Mouse (Mus musculus) induced T-regulatory cell, adult 2 months (primary cell): Measurements from ENCODE around the gene Creb3.
"Not testable (repeated sequence)": the region's sequence is repeated elsewhere in the genome, so short reads cannot be mapped to it uniquely, and the experiment has no call there.

Experiments used
- DNase-seq: peaks from one replicate; pipeline ENCODE4 v3.0.0-alpha.2; 2012; ENCODE audit warnings: low read depth

Gene Creb3

GRCm38 (mm10) chr4:43561997-43562768, at the start of gene Creb3, which contains the start of gene Tln1:
Gene Creb3 (plus strand): TSS chr4:43562332.
Gene Tln1 (minus strand): TSS chr4:43562691.
- peak; percentile 97 for DNase-seq

DNA sequence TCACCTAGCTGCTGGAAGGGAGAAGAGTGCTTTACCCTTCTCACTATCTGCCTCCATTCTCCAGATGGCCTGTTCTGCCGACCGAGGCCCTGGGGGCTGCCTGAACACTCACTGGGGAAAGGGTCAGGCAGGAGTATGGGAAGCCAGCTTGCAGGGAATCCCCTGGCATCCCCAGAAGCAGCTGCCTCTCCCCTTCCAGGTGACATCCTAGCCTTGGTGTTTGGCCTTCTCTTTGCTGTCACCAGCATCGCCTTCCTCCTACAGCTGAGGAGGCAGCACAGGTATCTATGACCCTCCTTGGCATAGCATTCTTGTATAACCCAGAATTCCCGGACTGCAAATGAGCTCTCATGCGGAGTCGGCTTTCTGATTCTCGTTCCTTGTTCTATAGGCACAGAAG, 49.5 kb upstream of the Creb3 start:
- no peak for DNase-seq

GRCm38 (mm10) chr4:43513300-43513699, 48.8 kb upstream of the Creb3 start:
- no peak for DNase-seq

DNA sequence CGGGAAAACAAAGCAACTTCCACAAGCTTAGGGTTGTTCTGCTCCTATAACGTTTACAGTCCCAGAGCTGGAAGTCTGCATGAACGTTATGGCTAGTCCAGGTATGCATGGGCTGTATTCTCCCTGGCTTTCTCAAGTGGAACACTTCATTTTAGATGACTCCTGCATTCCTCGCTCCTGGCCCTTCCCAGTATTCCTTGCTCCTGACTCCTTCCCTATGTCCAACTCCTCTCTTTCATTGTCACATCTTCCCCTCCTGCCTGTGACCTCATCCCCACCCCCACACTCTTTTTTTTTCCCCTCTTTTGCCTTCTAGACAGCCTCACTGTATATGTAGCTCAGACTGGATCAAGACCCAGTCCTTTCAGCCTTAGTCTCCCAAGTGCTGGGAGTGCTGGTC, 48.3 kb upstream of the Creb3 start:
- DNase-seq = no peak

GRCm38 (mm10) chr4:43515764-43516708, 46.1 kb upstream of the Creb3 start:
- no peak for DNase-seq

- DNase-seq = peak; percentile 53
Measured at GRCm38 (mm10) chr4:43519551-43519950, 42.6 kb upstream of the Creb3 start.

DNA sequence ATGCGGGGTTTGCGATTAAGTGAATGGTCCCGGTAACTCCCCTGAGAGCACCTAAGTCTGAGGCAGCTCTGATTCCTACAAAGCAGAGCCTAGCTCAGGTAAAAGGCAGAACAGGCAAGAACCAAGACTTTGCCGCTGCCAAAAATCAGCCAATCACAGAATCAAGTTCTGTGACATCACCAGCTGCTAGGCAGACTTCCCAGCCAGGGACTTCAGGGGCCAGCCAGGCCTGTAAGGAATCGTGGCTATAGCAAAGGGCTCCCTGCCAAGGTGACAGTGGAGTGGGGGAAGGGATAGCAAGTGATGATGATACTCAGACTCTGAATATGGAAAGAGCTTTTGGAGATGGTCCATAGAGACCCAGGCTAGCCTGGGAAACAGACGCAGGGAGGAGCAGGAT, 42.2 kb upstream of the Creb3 start:
- DNase-seq = peak; percentile 91

- DNase-seq = peak; percentile 72
Measured at GRCm38 (mm10) chr4:43527880-43528279, 34.3 kb upstream of the Creb3 start.

GRCm38 (mm10) chr4:43528487-43528886, 33.6 kb upstream of the Creb3 start:
- peak; percentile 62 for DNase-seq

GRCm38 (mm10) chr4:43530081-43530501, 32.0 kb upstream of the Creb3 start:
- DNase-seq = no peak

- peak; percentile 89 for DNase-seq
Measured at GRCm38 (mm10) chr4:43530581-43530980, 31.6 kb upstream of the Creb3 start.

- no peak for DNase-seq
Measured at GRCm38 (mm10) chr4:43533270-43533669, 28.9 kb upstream of the Creb3 start.

DNA sequence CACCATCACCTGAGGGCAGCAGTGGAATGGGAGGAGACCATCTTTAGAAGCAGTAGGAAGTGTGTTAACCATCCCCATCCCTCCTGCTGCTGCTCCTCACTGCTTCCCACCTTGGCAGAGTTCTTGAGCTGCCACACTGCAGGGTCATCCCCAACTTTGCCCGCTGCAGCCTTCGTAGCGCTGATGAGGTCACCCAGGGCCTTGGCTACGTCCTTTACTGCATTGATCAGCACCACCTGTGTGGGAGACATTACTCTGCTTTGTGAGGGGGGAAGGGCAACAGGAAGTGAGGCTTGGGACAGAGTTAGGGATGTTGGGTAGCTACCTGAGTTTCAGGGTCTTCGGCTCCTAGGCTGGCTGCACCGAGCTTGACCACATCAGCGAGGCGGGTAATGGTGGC, 26.5 kb upstream of the Creb3 start:
- no peak for DNase-seq

- DNase-seq = no peak
Measured at GRCm38 (mm10) chr4:43536031-43536430, 26.1 kb upstream of the Creb3 start.

DNA sequence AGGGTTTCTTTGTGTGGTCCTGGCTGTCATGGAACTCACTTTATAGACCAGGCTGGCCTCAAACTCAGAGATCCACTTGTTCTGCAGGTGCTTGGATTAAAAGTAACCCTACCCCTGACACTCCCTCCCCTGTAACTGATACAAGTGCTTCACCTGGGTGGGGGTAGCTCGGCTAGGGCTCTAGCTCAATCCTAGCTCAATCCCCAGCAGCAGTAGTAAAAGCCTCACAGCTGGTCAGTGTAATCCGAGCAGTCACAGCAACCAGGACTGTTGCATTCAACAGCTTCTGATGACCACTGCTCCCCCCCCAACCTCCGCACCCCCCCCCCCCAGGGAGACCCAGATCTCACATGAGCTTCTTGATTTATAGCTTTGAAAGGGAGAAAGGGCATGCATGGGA, 20.1 kb upstream of the Creb3 start:
- DNase-seq = no peak

DNA sequence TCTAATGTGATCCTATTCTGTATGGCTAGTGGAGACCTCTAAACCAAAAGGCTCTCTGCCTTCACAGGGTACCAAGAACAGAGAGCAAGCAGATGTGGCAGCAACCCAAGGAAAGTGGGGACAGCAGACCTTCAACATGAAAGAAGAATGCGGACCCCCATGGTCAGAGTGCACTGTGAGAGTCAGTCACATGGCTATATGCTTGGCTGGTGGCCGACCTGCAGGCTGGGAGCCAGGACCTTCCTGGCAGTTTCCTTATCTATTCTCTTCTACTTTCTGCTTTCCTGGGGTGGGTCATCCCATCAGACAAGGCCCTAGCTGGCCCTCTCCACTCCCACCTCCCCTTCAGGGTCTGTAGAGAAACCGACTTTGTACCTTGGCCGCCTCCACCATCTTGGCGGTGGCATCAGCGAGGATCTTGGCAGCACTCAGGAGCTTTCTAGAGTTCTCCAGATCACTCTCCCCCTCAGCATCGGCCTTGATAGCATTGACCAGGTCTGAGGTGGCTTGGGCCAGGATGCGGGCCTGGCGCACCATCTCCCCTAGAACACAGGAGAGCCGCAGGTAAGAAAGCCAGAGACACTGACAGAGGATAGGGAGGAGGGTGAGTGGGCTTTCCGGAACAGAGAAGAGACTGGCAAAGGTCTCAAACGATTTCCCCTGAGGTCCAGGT, 15.6 kb upstream of the Creb3 start:
- DNase-seq = no peak

GRCm38 (mm10) chr4:43547160-43547559, 15.0 kb upstream of the Creb3 start:
- DNase-seq = no peak

- DNase-seq = no peak
Measured at GRCm38 (mm10) chr4:43549055-43549454, 13.1 kb upstream of the Creb3 start.

DNA sequence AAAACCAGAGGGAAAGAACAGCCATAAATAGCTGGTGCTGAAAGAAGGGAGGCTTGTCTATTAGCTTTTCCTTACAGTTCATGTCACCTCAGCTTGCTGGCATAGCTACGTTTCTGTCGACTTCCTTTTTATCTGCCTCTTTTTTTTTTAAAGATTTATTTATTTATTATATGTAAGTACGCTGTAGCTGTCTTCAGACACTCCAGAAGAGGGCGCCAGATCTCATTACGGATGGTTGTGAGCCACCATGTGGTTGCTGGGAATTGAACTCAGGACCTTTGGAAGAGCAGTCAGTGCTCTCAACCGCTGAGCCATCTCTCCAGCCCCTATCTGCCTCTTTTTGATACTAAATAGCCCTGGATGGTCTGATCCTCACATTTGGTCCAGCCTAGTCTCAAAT, 10.3 kb upstream of the Creb3 start:
- not testable (repeated sequence) for DNase-seq

DNA sequence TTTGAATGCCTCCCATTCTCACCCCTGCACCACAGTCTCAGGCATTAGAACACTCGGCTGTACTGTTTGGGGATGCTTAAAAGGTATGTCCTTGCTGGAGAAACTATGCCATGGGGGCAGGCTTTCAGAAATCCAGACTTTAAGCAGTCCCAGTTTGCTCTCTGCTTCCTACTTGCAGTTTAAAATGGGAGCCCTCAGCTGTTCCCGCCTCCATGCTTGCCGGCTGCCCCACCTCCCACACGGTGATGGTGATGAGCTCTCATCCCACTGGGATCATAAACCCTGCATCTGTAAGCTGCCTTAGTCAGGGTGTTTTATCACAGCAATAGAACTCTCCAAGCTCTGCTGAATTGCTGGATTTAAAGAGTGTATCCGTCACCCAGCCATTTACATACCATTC, 9.7 kb upstream of the Creb3 start:
- no peak for DNase-seq

DNA sequence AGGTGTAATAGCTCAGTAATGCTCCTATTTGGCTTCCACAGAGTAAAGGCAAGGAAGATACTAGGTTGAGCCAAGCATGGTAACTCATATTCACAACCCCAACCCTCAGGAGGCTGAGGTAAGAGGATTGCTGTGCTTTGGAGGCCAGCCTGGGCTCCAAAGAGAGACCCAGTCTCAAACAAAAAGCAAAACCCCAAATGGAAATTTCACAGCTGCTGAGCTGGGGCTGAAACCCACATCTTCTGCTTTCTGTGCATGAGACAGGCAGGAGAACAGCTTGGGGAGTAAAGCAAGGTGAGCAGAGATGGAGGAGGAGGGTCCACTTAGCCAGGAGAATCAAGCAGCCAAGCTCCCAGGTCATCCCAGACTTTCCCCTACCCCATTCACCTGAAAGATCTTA, 8.2 kb upstream of the Creb3 start:
- no peak for DNase-seq

GRCm38 (mm10) chr4:43555926-43556325, 6.2 kb upstream of the Creb3 start:
- DNase-seq = no peak
